Mouse (Mus musculus) embryonic fibroblast, embryonic 13.5 days (primary cell): ENCODE data around the gene Lrrc26.

Source experiments
- CTCF ChIP-seq: IDR thresholded peaks from 2 replicates; pipeline ENCODE4 v1.5.1; 2011; ENCODE audit warnings: mild to moderate bottlenecking, control low read depth, low read length, moderate library complexity, borderline replicate concordance; ENCODE audit not compliant: insufficient read depth
- POLR2A ChIP-seq: IDR thresholded peaks from 2 replicates; pipeline ENCODE4 v1.6.1; 2011; ENCODE audit warnings: low read depth, mild to moderate bottlenecking, control low read depth, low read length, moderate library complexity

DNA sequence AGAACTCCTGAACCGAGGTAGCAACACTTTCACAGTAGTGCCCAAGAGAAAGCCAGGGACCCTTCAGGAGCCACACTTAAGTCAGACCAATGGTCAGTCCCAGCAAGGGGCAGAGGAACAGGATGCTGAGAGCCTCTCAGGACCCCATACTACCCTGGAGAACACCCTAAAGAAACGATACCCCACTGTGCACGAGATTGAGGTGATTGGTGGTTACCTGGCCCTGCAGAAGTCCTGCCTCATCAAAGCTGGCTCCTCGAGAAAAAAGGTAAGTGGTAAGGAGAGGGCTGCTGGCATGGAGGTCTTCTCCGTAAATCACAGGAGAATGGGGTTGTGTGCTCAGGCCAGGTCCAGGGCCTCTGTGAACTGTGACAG is 25.4 kb upstream of the Lrrc26 start:
- no peak for TF ChIP-seq POLR2A
- no peak for TF ChIP-seq CTCF
